Mouse (Mus musculus) C2C12 (cell line): ENCODE data around the gene Ranbp3l.

Source experiments
- CTCF ChIP-seq: IDR thresholded peaks from one replicate; pipeline ENCODE4 v1.5.1; 2011; ENCODE audit not compliant: control insufficient read depth, insufficient read depth, insufficient read length
- FOSL1 ChIP-seq: IDR thresholded peaks from one replicate; pipeline ENCODE4 v1.8.0; 2011; ENCODE audit warnings: mild to moderate bottlenecking, low read length; ENCODE audit not compliant: poor library complexity, insufficient read depth, severe bottlenecking
- MAX ChIP-seq: IDR thresholded peaks from one replicate; pipeline ENCODE4 v1.6.1; 2011; ENCODE audit warnings: mild to moderate bottlenecking, control low read depth
- MYOD1 ChIP-seq: IDR thresholded peaks from one replicate; pipeline ENCODE4 v1.6.1; 2011; ENCODE audit warnings: low read depth; ENCODE audit not compliant: control insufficient read depth, insufficient read length
- MYOG ChIP-seq: IDR thresholded peaks from one replicate; pipeline ENCODE4 v1.6.1; 2011; ENCODE audit not compliant: control insufficient read depth, insufficient read length; ENCODE audit errors: extremely low read depth
- USF1 ChIP-seq: IDR thresholded peaks from one replicate; pipeline ENCODE4 v1.6.1; 2011; ENCODE audit warnings: low read depth, mild to moderate bottlenecking, control low read depth, moderate library complexity

- TF ChIP-seq CTCF: no peak
- TF ChIP-seq MYOD1: no peak
- no peak for TF ChIP-seq USF1
- TF ChIP-seq MAX: no peak
- TF ChIP-seq MYOG: no peak
- TF ChIP-seq FOSL1: no peak
Measured at GRCm38 (mm10) chr15:9086813-9087212, 119.1 kb downstream of the Ranbp3l start.
